Mouse (Mus musculus) liver, postnatal 0 days (tissue): ENCODE measurements around the gene Rbfox1.

Experiments
- CTCF ChIP-seq: sonication (generic); IDR thresholded peaks from 2 replicates; pipeline ENCODE4 v1.5.1; 2016; ENCODE audit warnings: antibody characterized with exemption, low read depth
- EP300 ChIP-seq: IDR thresholded peaks from 2 replicates; pipeline ENCODE4 v1.6.1; 2016; ENCODE audit warnings: antibody characterized with exemption, low read depth, mild to moderate bottlenecking

GRCm38 (mm10) chr16:7060864-7061263, 1175.7 kb downstream of the Rbfox1 start:
- TF ChIP-seq CTCF (no peak), EP300 (no peak)
